ENCODE assay signal across 16 mouse cellular contexts in the genomic region with DNA sequence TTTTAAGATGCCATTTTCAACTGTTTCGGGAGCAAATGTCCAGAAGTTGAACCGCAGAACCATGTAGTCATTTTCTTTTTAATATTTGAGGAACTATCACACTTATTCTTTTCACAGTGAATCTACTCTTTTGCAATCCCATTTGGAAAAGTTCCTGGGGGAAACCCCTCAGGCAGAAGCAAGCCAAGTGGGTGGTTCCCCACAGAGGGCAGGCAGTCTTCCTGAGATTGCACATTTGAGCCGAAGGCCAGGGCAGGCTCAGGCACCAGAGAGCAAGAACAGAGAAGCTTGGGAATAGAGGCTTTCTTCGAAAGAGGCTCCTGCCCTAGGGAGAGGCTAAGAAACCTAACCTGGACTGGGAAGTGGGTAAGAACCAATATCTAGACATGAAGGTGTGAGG. TPM values are rescaled to one million over a fixed set of nuclear protein-coding genes. Genes with fewer than 3 reads are reported as not detected.
DNase-seq lines count a peak whose midpoint lies in the region; ATAC-seq and TF ChIP-seq lines count a peak whose summit lies in the region.
"Had no signal": no experiment of that assay in that cellular context is flagged by ENCODE, and none has a peak within 500 bp of the region (broad histone marks: within the 10 kb centered on the region; RNA-seq: fewer than 3 reads in every experiment).

No protein-coding gene starts in this region.

- DNase-seq in adrenal gland, postnatal 10 days = peak; percentile 42
- no peak for DNase-seq in adrenal gland, postnatal 4 days (ENCODE audit: low spot score in 2 of 2)
- peak; percentile 37 to 47 for DNase-seq in lung, adult 18-20 months
- no peak for DNase-seq in lung, adult 2 months
- peak; percentile 55 for DNase-seq in lung, postnatal 25 days (ENCODE audit: low spot score)
- DNase-seq in cerebellum, adult 11-12 months = no peak
- DNase-seq in layer of hippocampus, adult 9-11 months = no peak
- DNase-seq: cerebellum, adult 8-10 months; kidney, postnatal 10 days; thymus, adult 18-20 months had no signal

- no peaks in the 10 kb centered on the region for H3K9me3 ChIP-seq in midbrain, embryonic 15.5 days
- H3K9me3 ChIP-seq: forebrain, embryonic 13.5 days; hindbrain, embryonic 13.5 days; intestine, embryonic 15.5 days had no signal

- no peak overlapping the region for H3K9ac ChIP-seq in midbrain, embryonic 15.5 days
- H3K9ac ChIP-seq: forebrain, embryonic 13.5 days; hindbrain, embryonic 13.5 days; intestine, embryonic 15.5 days had no signal

- no peak overlapping the region for H3K27ac ChIP-seq in midbrain, embryonic 15.5 days
- H3K27ac ChIP-seq: forebrain, embryonic 13.5 days; hindbrain, embryonic 13.5 days; intestine, embryonic 15.5 days had no signal

- no peak for TF ChIP-seq POLR2A in lung, adult 2 months (IDR thresholded peaks at IDR 0.05; ENCODE audit: borderline replicate concordance, extremely low read depth, low read depth, low read length)

- no peak for ATAC-seq in midbrain, embryonic 15.5 days (replicated peaks)
- ATAC-seq: forebrain, embryonic 13.5 days; intestine, embryonic 15.5 days had no signal

- H3K4me1 ChIP-seq in lung, adult 2 months (ENCODE audit: control insufficient read depth, insufficient read depth, low read length) = peaks cover 4% of the 10 kb centered on the region; the same call in 1 of the 2 replicates
- H3K4me1 ChIP-seq in midbrain, embryonic 15.5 days = no peaks in the 10 kb centered on the region
- H3K4me1 ChIP-seq: intestine, embryonic 15.5 days had no signal

- no peak overlapping the region for H3K4me3 ChIP-seq in lung, adult 2 months (replicated peaks; ENCODE audit: extremely low read depth, low read depth, low read length)
- no peak overlapping the region for H3K4me3 ChIP-seq in midbrain, embryonic 15.5 days
- H3K4me3 ChIP-seq: forebrain, embryonic 13.5 days; hindbrain, embryonic 13.5 days; intestine, embryonic 15.5 days; megakaryocyte, embryonic 14.5 days had no signal

- TF ChIP-seq CTCF in lung, adult 2 months (IDR thresholded peaks at IDR 0.05; ENCODE audit: insufficient read depth, low read length) = no peak

- no peaks in the 10 kb centered on the region for H3K36me3 ChIP-seq in midbrain, embryonic 15.5 days (replicated peaks)
- H3K36me3 ChIP-seq: hindbrain, embryonic 13.5 days; intestine, embryonic 15.5 days had no signal

- 62% methylated on average over 4 of the region's 4 CpGs for WGBS in lung, adult 2 months
- 89% methylated on average over 4 of the region's 4 CpGs for WGBS in midbrain, embryonic 15.5 days

- no peak overlapping the region for H3K4me2 ChIP-seq in midbrain, embryonic 15.5 days
- H3K4me2 ChIP-seq: forebrain, embryonic 13.5 days; hindbrain, embryonic 13.5 days; intestine, embryonic 15.5 days had no signal

- H3K27me3 ChIP-seq in midbrain, embryonic 15.5 days (replicated peaks) = no peaks in the 10 kb centered on the region
- H3K27me3 ChIP-seq: CH12.LX; forebrain, embryonic 13.5 days; hindbrain, embryonic 13.5 days; intestine, embryonic 15.5 days; megakaryocyte, embryonic 14.5 days had no signal

RNA-seq across cellular contexts. Expression of gene Susd1, which starts 19.2 kb away (rescaled TPM):
- 1 to 10 TPM; 5.5 to 7.3 TPM for total RNA-seq in adrenal gland, postnatal 10 days (2021)
- total RNA-seq in adrenal gland, postnatal 4 days (2021) = 10 to 100 TPM in 1 of 2 experiments, 1 to 10 TPM in 1; 9.7 to 10.8 TPM
- 1.9 and 3.1 TPM in 2 replicates for polyA plus RNA-seq in lung, adult 2 months (2012; rRNA removed)
- polyA plus RNA-seq in midbrain, embryonic 15.5 days (2015; fragmentation: Nextera tagmentation; extraction: Ambion mirVana) = 0.96 and 1.1 TPM in 2 replicates

Comparison
In these comparisons a context has a peak if more than half of its experiments do, and no peak if none do; other contexts are left out.
1. DNase-seq: peak in adrenal gland, postnatal 10 days (single experiment), lung, adult 18-20 months (2 of 2) and lung, postnatal 25 days (single experiment); none in adrenal gland, postnatal 4 days (0 of 2), lung, adult 2 months (single experiment), cerebellum, adult 11-12 months (single experiment) and layer of hippocampus, adult 9-11 months (single experiment).